Mouse (Mus musculus) mesoderm, embryonic 11.5 days (tissue): ENCODE data around the gene Arsa.
"Not testable (repeated sequence)": the region's sequence is repeated elsewhere in the genome, so short reads cannot be mapped to it uniquely, and the experiment has no call there.

Source experiments
- DNase-seq: peaks from one replicate; pipeline ENCODE4 v3.0.0-alpha.2; 2012; ENCODE audit warnings: low read depth, low spot score

The Arsa gene

DNA sequence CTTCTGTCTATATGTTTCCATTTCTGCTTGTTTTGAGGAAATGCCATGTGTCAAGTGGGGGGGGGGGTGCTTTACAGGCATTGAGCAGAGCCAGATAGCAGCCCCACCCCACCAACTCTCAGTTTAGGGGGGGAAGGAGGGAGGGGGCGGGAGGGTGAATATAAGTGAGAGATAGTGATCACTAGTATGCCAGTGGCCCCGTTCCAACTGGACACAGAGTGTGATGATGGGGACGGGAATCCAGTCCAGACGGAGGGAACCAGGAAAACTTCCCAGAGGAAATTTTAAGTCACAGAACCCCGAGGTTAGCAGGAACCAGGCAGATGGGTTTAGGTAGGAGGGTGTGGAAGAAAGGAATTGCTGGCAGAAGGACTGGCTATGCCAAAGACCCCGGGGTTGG lies 21.6 kb downstream of the Arsa start:
- DNase-seq = no peak

GRCm38 (mm10) chr15:89454857-89455256 lies 22.4 kb downstream of the Arsa start:
- DNase-seq = no peak

GRCm38 (mm10) chr15:89453865-89454478 lies 23.3 kb downstream of the Arsa start, which contains the start of gene Mapk8ip2:
Gene Mapk8ip2, plus strand, starts transcription at chr15:89453913.
- DNase-seq = peak; percentile 41

GRCm38 (mm10) chr15:89452906-89453864 lies 24.0 kb downstream of the Arsa start:
- DNase-seq = peak; percentile 82

GRCm38 (mm10) chr15:89442486-89443070 lies 34.6 kb downstream of the Arsa start:
- DNase-seq = no peak

GRCm38 (mm10) chr15:89435878-89436277 lies 41.3 kb downstream of the Arsa start:
- DNase-seq = no peak

GRCm38 (mm10) chr15:89434136-89434535 lies 43.1 kb downstream of the Arsa start:
- no peak for DNase-seq

GRCm38 (mm10) chr15:89432946-89433345 lies 44.3 kb downstream of the Arsa start:
- DNase-seq = no peak

DNA sequence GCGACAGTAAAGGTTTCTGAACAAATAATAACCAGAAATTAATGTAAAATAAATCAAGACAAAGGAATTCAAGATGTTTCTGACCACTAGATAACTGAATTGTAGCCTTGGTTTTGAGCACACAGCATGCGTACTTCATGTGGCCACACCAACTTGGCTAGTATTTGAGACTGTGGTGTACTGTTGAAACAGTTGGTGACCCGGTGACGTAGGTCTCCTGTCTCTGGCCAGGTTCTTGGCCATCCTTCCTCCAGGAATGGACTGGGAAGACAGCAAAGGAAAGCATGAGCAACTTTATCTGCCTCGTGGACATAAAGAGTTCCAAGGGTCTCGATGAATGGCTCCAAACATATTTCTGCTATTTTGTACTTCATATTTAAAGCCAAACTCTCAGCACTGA lies 45.4 kb downstream of the Arsa start:
- DNase-seq = no peak

DNA sequence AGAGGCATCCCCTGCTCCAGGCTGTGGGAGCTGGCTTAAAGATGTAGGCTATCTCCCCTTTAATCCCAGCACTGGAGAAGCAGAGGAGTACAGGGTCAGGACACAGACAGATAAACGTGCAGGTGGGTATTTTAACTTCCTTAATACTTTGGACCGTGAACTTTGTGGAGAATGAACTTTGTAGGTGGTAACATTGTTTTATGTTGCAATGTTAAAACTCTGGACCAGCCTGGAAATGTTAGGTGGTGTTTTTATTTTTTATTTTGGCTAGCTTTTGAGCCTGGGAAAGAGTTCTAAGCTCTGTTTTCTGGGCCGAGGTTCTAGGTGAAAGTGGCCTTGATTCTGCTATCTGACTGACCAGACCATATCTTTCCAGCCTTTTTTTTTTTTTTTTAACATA lies 46.0 kb downstream of the Arsa start:
- DNase-seq = no peak

- DNase-seq = not testable (repeated sequence)
Measured at GRCm38 (mm10) chr15:89430771-89431170, 46.5 kb downstream of the Arsa start.

DNA sequence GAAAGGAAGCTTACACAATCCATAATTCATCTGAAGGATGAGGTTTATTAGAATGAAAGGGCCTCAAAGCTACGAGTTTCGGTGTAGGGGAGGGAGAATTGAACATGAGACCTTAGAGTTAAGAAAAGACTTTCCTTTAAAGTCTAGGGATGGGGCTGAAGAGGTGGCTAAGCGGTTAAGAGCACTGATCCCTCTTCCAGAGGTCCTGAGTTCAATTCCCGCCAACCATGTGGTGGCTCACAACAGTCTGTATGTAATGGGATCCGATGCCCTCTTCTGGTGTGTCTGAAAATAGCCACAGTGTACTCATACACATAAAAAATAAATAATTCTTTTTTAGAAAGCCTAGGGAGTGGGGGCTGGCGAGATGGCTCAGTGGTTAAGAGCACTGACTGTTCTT lies 46.9 kb downstream of the Arsa start:
- DNase-seq = peak; percentile 5

DNA sequence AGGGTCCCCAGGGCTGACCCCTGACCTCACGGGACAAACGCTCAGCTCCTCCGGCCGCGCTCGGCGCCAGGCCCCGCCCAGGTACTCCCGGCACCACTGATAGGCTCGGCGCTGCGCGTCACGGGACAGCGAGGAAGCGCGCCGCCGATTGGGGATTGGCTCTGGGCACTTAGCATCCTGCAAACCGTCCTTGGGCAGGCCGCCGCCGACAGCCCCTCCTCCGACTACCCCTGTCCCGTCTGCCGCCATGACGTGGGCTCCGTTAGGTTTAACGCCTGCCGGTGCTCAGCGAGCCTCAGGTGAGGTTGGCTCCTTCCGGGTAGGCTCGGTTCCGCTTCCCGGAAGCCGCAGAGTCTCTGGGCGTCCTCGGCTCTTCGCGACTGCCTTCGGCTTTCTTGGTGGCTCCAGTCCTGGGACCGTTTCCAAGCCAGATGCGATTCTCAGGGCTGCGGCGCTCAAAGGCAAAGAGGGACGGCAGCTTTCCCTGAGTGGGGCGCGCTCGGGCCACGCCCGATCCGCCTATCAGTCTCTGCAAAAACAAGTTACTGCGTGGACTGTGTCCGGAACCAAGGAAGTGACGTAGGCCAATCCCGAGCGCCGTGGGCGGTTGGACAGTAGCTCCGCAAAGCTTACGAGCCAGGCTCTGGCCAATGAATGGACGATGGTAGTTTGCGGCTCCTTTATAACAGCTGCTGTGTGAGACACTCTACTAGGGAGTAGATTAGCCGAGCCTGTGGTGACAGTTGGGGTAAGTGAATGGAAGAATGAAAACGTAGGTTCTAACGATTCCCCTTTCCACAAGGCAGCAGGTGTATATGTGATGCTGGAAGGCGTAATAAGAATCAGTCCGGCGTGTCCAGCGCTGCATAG lies 47.6 kb downstream of the Arsa start, which contains the start of the genes C730034F03Rik, Gm44502 and Chkb:
Gene C730034F03Rik, plus strand, starts transcription at position 238 of the 870 bp plus-strand sequence.
Gene Gm44502, minus strand, starts transcription at position 345 of the 870 bp plus-strand sequence.
Gene Chkb, minus strand, starts transcription at position 557 of the 870 bp plus-strand sequence.
- DNase-seq = peak; percentile 93

GRCm38 (mm10) chr15:89428821-89429351 lies 48.3 kb downstream of the Arsa start:
- DNase-seq = no peak

- no peak for DNase-seq
Measured at GRCm38 (mm10) chr15:89428136-89428790, 49.0 kb downstream of the Arsa start.

GRCm38 (mm10) chr15:89426716-89427115 lies 50.5 kb downstream of the Arsa start:
- DNase-seq = no peak

GRCm38 (mm10) chr15:89425711-89426121 lies 51.5 kb downstream of the Arsa start, which contains the start of gene Cpt1b:
Gene Cpt1b, minus strand, starts transcription at chr15:89425863.
- DNase-seq = peak; percentile 8

- no peak for DNase-seq
Measured at GRCm38 (mm10) chr15:89424621-89425020, 52.6 kb downstream of the Arsa start.
